Mouse (Mus musculus): Measurements from ENCODE around the gene Asprv1.

The Asprv1 gene

DNA sequence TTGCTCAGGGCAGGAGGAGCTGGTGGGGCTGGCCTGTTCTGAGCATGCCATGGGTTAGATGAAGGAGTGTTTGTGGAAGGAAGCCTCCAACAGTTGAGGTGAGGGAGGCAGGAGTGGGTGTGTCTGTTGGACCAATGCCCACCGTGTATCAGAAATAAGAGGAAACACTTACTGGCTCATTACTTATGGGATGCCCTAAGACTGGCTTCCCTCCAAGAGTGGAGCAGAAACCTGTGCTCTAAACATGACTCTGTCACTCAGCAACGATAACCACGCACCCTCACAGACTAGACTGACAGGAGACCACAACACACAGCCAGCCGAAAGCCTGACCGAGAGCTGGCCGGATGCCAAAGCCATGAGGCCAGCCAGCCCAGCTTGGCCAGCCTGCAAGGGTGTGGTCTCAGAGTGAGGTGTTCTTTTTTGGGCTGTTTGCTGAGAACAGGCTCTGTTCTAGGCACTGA lies 28.0 kb upstream of the Asprv1 start:
- no peak for TF ChIP-seq GATA4 (IDR thresholded peaks at IDR 0.05; ENCODE audit: insufficient replicate concordance, low read length)

DNA sequence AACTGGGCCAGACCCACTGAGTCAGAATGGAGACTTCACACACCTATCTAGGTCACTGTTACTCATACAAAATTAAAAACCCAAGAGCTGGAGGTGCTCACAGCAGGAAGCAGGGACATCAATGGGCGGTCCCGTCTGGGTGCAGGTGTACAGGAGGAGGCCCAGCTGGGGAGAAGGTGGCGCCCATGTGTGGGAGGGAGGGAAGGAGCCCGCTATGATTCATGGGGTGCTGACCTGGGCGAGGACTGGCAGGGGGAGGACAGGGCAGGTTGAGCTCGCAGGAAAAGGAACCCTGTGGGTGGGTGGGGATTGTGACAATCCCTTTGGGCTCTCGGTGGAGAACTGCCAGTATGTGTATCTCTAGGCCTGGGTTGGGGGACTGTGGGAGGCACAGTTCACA lies 22.7 kb upstream of the Asprv1 start:
- TF ChIP-seq GATA4 (IDR thresholded peaks at IDR 0.05; ENCODE audit: insufficient replicate concordance, low read length) = no peak

DNA sequence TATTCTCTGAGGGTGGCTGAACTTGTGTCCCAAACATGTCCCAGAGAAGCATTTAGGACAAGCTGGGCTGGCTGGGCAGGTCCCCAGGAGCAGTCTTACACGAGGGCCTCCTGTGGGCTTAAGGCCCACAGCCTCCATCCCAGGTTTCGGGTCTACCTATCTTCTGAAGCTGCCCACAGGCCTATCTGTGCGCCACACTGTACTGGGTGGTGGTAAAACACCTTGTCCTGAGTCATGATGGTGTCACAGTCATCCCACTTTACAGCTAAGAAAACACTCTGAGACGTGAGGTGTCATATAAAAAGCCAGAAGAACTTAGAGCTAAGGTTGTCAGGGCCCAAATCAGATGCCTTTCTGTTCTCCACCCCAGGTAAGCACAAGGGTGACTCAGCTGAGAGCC lies 21.7 kb upstream of the Asprv1 start:
- no peak for TF ChIP-seq GATA4 (IDR thresholded peaks at IDR 0.05; ENCODE audit: insufficient replicate concordance, low read length)

DNA sequence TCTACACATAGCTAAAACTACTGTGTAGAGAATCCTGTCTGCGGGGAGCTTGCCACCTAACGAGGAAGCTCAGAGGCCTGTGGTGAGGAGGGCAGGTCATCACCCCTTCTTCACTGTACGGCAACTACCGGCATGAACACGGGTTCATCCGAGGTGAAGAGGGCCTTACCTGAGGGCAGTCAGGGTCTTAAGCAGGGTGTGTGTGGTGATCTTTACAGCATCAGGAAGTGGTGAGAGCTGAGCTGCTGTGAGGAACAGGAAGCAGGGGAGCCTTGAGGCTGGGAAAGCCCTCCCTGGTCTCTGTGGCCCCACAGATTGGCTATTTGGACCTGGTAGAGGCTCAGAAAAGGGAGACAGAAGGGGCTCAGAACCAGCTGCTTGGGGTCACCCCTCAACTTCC lies 20.5 kb upstream of the Asprv1 start:
- TF ChIP-seq GATA4 (IDR thresholded peaks at IDR 0.05; ENCODE audit: insufficient replicate concordance, low read length) = no peak

DNA sequence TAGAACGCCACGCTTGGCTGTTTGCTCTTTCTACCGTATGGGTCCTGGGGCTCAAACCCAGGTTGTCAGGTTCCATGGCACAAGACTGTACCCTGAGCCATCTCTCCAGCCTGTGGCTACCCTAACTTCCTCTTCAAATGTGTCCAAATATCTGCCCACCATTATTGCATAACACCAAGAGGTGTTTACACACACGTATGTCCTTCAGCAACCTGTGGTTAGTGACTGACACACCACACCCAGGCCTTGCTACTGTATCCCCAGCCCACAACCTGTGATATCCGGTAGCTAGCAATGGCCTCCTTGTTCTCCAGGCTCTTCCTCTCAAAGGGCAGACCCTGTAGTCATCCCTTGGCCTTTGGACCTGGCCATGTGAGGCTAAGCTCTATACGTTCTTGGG lies 18.7 kb upstream of the Asprv1 start:
- TF ChIP-seq GATA4 (IDR thresholded peaks at IDR 0.05; ENCODE audit: insufficient replicate concordance, low read length) = no peak

DNA sequence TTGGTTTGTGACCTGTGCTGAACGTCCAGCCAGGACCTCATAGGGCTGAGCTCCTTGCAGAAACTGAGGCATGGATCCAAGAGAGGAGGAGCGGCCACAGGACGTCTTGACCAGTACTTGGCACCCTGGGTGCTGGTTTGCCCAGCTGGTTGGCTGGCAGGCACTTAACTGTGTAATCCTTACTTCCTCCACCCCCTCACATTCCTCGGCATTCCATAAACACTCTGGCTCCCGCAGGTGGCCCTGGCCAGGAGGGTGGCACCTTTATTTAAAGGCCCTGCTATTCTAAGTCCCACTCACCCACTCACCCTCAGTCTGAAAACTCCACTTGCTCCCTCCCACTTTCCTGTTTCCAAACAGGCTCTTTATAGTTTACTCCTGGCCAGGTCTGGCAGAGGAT lies 17.2 kb upstream of the Asprv1 start:
- TF ChIP-seq GATA4 (IDR thresholded peaks at IDR 0.05; ENCODE audit: insufficient replicate concordance, low read length) = no peak

DNA sequence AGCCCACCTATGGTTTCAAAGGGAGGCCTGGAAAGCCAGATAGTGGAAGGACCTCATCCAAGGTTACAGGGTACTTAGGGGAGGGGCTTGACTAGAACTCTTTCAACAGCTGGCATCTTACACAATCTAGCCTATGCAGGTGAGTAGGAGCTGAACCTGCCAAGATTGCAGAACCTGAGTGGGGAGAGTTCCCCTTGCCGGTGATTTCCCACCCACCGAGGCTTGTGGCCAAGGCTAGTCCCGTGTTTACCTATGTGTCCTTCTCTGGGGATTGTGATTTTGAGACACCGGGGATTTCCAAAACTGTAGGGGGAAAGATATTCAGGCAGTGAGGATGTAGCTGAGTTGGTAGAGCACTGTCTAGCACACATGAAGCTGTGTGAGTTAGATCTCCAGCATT lies 12.7 kb upstream of the Asprv1 start:
- no peak for TF ChIP-seq GATA4 (IDR thresholded peaks at IDR 0.05; ENCODE audit: insufficient replicate concordance, low read length)

DNA sequence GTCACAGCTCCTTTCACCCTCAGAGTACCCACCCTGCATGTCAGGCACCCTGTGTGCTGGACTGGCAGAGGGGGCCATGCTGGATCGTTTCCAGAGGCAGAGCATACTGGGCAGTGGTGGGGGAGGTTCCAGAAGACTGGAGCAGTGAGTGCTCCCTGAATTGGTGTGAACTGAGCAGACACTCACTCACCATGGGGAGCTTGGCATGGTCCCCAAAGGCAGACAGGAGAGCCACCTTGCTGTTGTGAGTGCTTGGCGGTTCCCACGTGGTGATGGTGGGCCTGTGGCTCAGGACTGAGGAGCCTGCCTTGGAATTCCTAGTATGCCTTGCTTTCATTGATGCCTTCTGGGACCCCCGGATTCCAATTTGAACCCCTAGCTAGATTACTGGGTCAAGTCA lies 4.8 kb upstream of the Asprv1 start:
- TF ChIP-seq GATA4 (IDR thresholded peaks at IDR 0.05; ENCODE audit: insufficient replicate concordance, low read length) = no peak

DNA sequence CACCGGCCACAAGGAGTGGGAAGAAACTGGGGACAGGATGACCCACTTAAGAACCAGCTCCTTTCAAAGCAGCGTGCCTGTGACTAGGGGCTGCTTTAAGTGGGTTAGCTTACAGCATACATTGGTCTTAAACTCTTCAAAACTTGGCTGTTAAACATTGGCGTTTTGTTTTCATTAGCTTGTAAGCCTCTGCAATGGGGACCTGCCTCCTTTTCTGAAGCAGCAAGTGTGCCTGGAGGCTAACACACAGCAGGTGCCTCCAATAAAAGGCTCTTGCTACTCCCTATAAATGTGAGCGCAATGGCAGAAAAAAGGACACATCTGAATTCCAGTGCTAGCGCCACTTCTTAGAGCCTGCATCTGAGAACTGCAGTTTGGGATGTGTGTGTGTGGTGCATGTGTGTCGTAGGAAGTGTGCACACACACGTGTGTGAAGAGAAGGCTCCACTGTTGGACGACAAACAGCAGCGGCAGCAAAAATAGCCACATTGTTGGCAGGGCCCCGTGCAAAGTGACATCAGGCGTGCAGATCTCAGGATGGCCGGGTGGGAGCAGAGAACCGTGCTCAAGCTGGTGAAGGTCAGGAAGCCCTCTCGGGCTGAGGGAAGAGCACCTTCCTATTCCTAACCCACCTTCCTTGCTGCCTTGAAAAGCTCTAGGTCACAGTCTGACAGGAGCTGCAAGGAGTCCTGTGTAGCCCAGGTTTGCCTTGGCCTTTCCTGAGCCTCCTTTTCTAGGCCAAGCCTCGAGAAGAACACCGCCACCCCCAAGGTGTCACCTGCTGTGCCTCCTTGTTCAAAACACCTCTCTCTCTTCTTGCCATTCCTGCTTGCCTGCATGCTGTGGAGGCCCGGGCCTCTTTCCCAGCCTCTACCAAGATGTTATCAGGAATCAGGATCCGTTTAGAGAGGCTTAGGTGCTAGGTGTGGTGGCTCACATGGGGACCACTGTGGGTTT lies 3.6 kb upstream of the Asprv1 start:
- no peak for TF ChIP-seq GATA4 (IDR thresholded peaks at IDR 0.05; ENCODE audit: insufficient replicate concordance, low read length)

DNA sequence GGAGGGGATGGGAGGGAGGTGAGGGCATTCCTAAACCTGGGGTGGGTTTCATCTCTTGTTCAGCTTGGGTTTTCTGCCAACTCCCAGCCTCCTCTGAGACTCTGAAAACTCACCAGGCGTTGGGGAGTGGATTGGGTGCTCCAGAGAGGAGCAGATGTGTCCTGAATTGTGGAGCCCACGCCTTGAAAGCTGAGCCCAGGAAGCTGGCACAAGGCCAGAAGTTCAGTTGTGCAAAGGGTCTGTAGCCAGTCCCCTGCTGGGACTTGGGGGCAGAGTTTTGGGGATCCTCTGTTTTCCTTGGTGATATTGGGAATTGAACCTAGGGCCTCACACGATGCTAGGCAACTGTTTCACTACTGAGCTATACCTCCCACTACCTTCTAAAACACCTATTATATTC lies 2.2 kb downstream of the Asprv1 start:
- TF ChIP-seq GATA4 (IDR thresholded peaks at IDR 0.05; ENCODE audit: insufficient replicate concordance, low read length) = no peak

DNA sequence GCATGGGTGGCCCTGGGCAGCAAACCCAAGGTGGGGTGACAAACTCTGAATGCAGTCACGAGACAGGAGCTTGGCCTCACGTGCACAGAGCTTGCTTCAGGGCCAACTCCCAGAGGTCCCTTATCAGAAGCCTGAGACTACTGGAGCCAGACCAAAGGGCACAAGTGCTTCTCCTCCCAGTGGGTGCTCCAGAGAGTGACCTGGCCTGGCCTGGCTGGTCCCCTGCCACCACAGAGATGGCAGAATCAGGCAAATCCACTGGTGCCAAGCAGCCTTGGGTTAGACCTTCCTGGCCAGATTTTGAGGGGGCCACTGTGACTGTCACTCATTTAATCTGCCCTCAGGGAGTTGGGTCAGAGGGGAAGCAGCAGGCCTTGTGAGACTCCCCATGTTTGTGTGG lies 8.5 kb downstream of the Asprv1 start:
- peak; percentile 44; the same call in 1 of the 2 replicates for TF ChIP-seq GATA4 (IDR thresholded peaks at IDR 0.05; ENCODE audit: insufficient replicate concordance, low read length)

DNA sequence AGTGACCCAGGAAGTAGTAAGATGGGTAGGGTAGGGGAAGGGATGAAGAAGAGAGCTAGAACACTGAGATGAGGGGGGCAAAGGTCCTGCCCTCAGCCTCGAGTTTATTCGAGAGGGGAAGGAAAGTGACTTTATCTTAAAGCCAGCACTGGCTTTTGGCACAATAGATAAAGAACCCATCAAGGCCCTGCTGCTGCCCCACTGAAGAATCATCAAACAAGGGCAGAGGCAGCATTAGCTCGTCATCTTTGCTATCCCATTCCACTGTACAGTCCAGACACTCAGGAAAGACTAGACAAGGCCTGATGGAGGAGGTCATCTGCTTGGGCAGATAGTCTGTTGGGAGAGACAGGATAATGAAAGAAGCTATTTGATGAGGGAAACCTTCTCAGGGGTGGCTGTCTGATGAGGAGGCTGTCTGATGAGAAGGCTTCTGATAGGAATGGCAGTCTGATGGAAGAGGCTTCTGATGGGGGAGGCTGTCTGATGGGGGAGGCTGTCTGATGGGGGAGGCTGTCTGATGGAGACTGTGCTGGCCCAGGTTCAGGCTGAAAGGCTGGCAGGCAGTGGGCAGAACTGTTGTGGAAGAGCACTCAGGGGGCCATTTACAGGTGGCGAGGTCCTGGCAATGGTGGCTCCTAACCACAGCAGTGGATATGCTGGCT lies 9.3 kb downstream of the Asprv1 start:
- no peak for TF ChIP-seq GATA4 (IDR thresholded peaks at IDR 0.05; ENCODE audit: insufficient replicate concordance, low read length)

DNA sequence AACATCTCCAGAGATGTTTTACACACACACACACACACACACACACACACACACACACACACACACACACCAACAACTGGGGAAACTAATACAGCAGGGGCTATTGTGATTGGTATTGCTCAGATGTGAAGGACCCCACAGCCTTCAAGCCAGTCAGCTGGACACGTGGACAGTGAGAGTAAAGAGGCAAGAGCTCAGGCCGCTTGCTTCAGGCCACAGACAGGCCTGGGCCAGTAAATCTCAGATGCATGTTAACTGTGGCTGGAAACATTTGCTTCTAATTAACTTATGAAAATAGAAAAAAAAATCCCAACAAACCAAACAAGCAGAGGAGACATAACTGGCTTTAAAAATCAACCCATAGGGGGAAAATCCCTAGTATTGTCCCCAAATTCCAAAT lies 9.9 kb downstream of the Asprv1 start:
- TF ChIP-seq GATA4 (IDR thresholded peaks at IDR 0.05; ENCODE audit: insufficient replicate concordance, low read length) = no peak

DNA sequence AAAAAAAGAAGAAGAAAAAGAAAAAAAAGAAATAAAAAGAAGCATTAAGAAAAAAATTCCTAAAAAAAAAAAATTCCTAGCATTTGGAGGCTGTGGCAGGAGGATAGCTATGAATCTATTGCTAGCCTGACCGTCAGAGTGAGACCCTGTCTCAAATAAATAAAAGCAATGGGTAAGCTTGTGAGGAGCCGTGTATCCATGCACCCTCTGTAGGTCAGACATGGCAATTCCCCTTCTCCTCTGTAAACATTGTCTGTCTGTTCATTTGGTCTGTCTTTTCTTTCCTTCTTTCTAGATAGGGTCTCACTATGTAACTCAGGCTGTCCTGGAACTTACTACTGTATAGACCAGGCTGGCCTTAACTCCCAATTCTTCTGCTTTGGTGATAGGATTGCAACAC lies 10.5 kb downstream of the Asprv1 start:
- TF ChIP-seq GATA4 (IDR thresholded peaks at IDR 0.05; ENCODE audit: insufficient replicate concordance, low read length) = no peak

DNA sequence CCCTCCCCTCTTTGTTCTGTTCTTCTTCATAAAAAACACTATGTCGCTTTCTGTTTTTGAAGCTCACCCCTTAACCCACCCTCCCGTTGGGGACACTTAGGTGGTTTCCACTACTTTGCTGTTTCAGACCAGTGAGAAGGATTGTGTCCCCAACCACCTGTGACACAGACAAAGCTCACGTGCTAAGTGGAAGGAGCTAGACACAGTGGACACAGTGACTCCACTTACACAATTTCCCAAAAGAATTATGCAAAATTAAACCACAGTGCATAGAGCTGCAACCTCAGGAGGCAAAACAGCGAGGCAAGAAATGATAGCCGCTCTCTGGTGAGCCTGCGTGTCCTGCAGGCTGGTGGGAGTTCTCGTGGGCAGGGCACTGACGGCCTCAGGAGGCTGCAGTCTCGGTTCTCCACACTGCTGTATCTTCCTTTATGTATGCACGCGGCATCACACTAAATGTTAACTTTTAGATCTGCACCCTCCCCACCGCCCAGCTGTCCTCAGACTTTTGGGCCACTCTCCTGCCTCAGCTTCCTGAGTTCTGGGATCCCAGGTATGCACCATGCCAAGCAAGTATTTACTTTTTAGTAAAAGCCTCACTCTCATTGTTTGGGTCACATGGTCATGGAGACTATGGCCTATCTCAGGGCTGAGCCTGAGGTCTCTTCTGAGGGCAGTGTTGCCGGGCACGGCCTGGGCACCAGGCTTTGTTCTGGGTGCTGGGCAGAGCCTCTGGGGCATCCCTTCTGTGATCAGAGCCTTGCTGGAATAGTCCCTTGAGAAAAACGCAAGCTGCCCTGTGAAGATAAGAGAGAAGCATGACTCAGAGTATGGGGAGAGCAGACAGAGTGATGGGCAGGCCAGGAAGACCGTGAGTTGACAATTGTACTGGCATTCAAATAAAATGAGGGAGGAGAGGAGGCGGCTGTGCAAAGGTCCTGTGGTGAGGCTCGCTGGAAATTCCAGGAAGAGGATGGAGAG lies 11.5 kb downstream of the Asprv1 start:
- TF ChIP-seq GATA4 (IDR thresholded peaks at IDR 0.05; ENCODE audit: insufficient replicate concordance, low read length) = no peak

All from liver, adult (tissue).